Mouse (Mus musculus) cerebral cortex, adult 2 months (tissue): ENCODE data around the gene Haus7.

ENCODE experiments used
- WGBS: fragments of 180-500 bp; shearing (Covaris S2); methylation state at CpG from one replicate; pipeline ENCODE4 v1.1.7; 2018; 5-methylcytosine and 5-hydroxymethylcytosine counted together

The Haus7 gene

GRCm38 (mm10) chrX:73465483-73466186 lies 6.8 kb upstream of the Haus7 start:
- WGBS = 28% methylated on average over 9 of the region's 9 CpGs

GRCm38 (mm10) chrX:73460792-73461191 lies 1.9 kb upstream of the Haus7 start:
- 73% methylated on average over 4 of the region's 4 CpGs for WGBS

GRCm38 (mm10) chrX:73451949-73452348 lies 6.9 kb downstream of the Haus7 start:
- 19% methylated on average over 2 of the region's 2 CpGs for WGBS

- 49% methylated on average over 2 of the region's 2 CpGs for WGBS
Measured at GRCm38 (mm10) chrX:73441428-73441827, 17.4 kb downstream of the Haus7 start.

GRCm38 (mm10) chrX:73435252-73435651 lies 23.6 kb downstream of the Haus7 start, which contains the start of gene Trex2:
Gene Trex2 (minus strand): TSS chrX:73435344.
- WGBS = 81% methylated on average over 10 of the region's 11 CpGs

GRCm38 (mm10) chrX:73432850-73433249 lies 26.0 kb downstream of the Haus7 start:
- 74% methylated on average over 5 of the region's 5 CpGs for WGBS

GRCm38 (mm10) chrX:73430036-73430435 lies 28.8 kb downstream of the Haus7 start:
- WGBS = 74% methylated on average over 2 of the region's 2 CpGs

- 50% methylated on average over 1 of the region's 1 CpGs for WGBS
Measured at GRCm38 (mm10) chrX:73412767-73413166, 46.1 kb downstream of the Haus7 start.

GRCm38 (mm10) chrX:73410880-73411517 lies 47.8 kb downstream of the Haus7 start, which contains the start of gene Zfp92:
Gene Zfp92 (plus strand): TSS chrX:73411096.
- WGBS = 11% methylated on average over 20 of the region's 20 CpGs

- 97% methylated on average over 12 of the region's 12 CpGs for WGBS
Measured at GRCm38 (mm10) chrX:73401616-73402015, 57.2 kb downstream of the Haus7 start.

GRCm38 (mm10) chrX:73400951-73401350 lies 57.9 kb downstream of the Haus7 start:
- 95% methylated on average over 16 of the region's 20 CpGs for WGBS

- 85% methylated on average over 2 of the region's 2 CpGs for WGBS
Measured at GRCm38 (mm10) chrX:73398636-73399035, 60.2 kb downstream of the Haus7 start, which contains the start of gene Gm18336. Gene Gm18336 (minus strand): TSS chrX:73398736.

GRCm38 (mm10) chrX:73396446-73396845 lies 62.4 kb downstream of the Haus7 start:
- WGBS = 85% methylated on average over 1 of the region's 1 CpGs

GRCm38 (mm10) chrX:73391481-73391880 lies 67.4 kb downstream of the Haus7 start:
- WGBS = 86% methylated on average over 4 of the region's 4 CpGs
